Mouse (Mus musculus) adrenal gland, postnatal 4 days (tissue): ENCODE results near the gene Gm20388. TPM values are rescaled to one million over a fixed set of nuclear protein-coding genes. Genes with fewer than 3 reads are reported as not detected.

Source experiments
- DNase-seq, 2 experiments: peaks; one replicate each; pipeline ENCODE4 v3.0.0; 2021 to 2022; ENCODE audit warnings: low spot score in 2 of 2, mixed read lengths in 2 of 2
- total RNA-seq, 2 experiments: library from RNA; stranded (reverse); gene quantifications; 2 replicates each; pipeline ENCODE4 v1.2.3; 2021

Gm20388 gene
- total RNA-seq, 2 experiments from 2014 or later: 8.8 TPM; not detected in 1

- DNase-seq: peak; percentile 49 to 77
Observed at GRCm38 (mm10) chr8:120534504-120535368, 624.1 kb downstream of the Gm20388 start.

- no peak for DNase-seq
Observed at GRCm38 (mm10) chr8:120535452-120536305, 625.0 kb downstream of the Gm20388 start.

DNA sequence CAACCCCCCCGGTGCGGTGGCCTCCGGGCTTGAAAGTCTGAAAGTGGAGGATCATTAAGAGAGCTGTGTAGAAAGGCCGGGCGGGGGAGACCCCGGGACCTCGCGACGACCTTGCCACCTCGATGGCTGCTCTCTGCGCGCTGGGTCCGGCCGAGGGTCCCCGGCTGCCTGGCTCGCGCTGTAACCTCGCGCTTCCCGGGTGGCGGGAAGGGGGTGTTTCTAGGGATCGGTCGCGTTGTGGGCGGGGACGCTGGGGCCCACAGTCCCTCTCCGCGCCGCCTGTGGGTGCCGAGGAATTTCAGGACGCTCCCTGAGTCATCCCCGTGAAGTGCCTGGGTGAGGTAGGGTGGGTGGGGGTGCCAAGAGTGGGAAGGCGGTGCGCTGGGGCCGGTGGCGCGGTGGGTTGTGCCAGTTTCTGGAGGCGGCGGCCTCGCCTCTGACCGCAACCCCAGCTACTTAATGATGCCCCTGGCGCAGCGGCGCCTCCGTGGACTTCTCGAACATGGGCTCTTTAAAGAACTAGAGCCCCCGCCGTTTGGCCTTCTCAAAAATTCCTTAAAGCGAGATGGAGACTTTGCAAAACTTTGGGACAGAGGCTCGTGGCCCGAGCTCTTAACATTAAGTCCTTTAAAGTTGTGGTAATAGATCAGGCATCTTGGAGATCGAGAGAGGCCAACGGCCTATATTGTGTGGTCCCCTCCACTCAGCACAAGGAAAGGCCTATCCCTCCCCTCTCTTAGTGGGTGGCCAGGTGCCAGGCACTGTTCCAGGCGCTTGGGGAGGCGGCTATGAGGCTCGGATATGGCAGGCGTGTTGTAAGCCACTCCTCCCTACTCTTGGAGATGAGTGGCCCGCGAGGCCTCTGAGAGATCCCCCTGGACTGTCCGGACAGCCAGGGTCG is 625.9 kb downstream of the Gm20388 start:
- DNase-seq: no peak

- peak; percentile 55 to 67 for DNase-seq
Observed at GRCm38 (mm10) chr8:120537207-120537817, 626.7 kb downstream of the Gm20388 start.

DNA sequence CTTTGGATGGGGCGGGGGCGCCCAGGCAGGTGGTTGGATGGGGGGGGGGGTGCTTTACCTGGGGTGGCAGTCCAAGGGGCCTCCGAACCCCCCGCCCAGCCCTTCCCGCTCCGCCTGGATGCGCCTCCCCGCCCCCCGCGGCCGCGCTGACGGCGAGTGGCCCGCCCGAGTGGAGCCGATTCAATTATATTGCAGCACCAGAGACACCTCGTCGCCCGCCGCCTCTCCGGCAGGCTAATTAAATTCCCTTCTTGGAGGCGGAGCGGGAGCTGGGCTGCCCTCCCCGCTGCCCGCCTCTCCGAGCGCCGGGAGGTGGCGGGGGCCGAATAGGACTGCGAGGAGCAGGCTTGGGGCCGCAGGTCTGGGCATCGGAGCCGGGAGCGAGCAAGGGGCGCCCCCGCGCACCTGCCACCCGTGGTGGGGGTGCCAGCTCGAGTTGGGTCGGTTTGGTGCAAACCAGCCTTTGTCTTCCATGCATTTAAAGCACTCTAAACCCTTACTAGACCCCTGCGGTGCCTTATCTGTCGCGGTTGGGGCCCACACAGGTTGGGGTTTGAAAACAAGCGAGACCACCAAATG is 627.3 kb downstream of the Gm20388 start:
- DNase-seq: peak in 1 of 2 experiments; percentile 44

- DNase-seq: peak in 1 of 2 experiments; percentile 54
Observed at GRCm38 (mm10) chr8:120538397-120539240, 628.0 kb downstream of the Gm20388 start.

GRCm38 (mm10) chr8:120539381-120539774 is 628.7 kb downstream of the Gm20388 start:
- no peak for DNase-seq

- no peak for DNase-seq
Observed at GRCm38 (mm10) chr8:120539775-120540625, 629.4 kb downstream of the Gm20388 start.

- DNase-seq: no peak
Observed at GRCm38 (mm10) chr8:120542995-120543394, 632.4 kb downstream of the Gm20388 start.

GRCm38 (mm10) chr8:120543416-120544055 is 632.9 kb downstream of the Gm20388 start:
- DNase-seq: no peak

DNA sequence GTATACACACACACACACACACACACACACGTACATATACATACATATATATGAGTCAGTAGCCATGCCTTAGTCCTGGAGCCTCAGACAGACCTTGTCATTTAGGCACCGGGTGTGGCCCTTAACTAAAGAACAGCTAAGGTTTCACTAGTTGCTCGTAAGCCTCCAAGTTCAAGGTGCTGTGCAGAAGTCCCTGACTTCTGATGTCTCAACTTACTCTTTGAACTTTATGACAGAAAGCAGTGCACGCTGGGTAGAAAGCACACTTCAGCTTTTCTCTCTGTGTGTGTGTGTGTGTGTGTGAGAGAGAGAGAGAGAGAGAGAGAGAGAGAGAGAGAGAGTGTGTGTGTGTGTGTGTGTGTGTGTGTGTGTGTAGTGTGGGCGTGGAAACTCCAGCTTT is 633.5 kb downstream of the Gm20388 start:
- DNase-seq: no peak

- no peak for DNase-seq
Observed at GRCm38 (mm10) chr8:120547562-120547961, 636.9 kb downstream of the Gm20388 start.

DNA sequence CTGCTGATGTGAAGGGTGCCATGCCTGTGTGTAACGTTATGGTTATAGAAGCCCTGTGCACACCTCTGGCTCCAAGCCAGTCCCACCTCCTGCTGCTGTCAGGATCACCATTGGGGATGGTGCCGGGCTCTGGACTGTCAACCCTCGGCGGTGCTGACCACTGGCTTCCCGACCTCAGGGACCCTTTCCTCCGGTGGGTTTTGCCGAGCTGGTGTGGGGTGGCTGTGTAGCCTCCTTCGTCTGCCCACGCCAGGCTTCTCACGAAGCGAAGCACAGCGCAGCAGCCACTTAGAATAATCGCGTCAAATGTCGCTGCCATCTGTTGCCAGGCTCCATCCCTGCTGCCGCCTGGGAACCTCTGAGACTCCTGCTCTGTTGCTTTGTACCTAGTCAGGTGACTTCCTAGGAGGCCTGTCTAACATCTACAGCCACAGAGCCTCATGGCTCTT is 637.7 kb downstream of the Gm20388 start:
- no peak for DNase-seq

DNA sequence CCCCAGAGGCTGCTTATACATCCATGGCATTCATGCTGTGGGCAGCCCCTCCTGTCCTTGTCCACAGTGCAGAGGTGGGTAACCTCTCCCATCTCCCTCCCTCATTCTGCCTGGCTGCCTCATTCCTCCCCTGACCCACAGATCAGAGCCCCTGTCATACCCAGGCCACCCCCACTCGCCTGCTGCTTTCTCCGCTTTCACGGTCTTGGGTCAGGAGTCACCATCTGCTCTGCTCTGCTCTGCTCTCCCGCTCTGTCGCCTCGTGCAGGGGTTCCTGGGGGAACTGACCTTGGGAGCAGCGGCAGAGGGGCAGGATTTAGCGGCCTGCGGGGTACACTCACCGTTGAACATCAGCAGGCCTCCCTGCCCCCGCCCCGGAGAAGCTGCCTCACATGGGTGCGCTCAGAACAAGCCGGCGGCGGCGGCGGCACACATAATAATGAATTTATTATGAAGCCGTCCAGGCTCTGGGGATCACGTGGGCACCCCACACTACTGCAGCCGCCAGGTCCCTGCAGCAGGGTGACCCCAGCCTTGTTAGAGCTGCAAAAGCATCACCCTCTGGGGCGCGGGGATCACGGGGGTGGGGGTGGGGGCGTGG is 638.8 kb downstream of the Gm20388 start:
- DNase-seq: no peak

DNA sequence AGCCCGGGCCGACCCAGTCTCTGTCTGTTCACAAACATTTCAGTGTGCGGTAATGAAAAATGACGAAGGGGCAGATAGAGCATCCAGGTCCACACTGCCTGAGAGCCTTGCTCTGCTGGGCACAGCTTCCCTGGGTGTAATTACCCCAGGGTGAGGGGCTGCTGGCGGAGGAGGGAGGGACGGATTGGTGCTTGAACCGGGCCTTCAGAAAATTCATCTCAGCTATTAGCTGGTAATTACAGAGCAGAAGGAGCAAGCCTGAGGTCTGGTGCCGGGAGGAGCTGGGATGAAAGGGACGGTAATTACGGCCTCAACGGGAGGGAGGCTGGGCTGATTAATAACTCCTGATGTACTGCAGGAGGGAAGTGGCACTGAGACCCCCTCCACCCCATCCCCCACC is 639.3 kb downstream of the Gm20388 start:
- no peak for DNase-seq

DNA sequence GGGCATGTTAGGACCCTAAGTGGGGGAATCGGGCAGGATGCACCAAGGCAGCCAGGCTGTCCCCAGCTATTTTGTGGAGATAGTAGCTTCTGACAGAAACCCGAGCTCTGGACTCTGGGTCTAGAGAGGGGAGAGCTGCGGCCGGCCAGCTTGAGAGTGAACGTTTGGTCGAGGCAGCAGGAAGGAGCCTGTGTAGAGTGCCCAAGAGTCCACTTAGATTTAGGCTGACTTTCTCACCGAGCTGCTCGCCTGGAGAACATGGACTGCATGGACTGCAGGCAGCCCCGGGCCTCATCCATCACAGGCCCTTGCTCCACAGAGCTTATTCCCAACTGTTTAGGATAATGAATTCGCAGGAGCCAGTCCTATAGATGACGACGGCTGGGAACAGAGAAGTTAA is 639.8 kb downstream of the Gm20388 start:
- DNase-seq: no peak

- no peak for DNase-seq
Observed at GRCm38 (mm10) chr8:120550937-120551676, 640.5 kb downstream of the Gm20388 start.
